Mouse (Mus musculus): Measurements from ENCODE around the gene Cenpp.
A peak's percentile ranks its signal among the peaks of the same experiment; 100 is the strongest.

Gene Cenpp

DNA sequence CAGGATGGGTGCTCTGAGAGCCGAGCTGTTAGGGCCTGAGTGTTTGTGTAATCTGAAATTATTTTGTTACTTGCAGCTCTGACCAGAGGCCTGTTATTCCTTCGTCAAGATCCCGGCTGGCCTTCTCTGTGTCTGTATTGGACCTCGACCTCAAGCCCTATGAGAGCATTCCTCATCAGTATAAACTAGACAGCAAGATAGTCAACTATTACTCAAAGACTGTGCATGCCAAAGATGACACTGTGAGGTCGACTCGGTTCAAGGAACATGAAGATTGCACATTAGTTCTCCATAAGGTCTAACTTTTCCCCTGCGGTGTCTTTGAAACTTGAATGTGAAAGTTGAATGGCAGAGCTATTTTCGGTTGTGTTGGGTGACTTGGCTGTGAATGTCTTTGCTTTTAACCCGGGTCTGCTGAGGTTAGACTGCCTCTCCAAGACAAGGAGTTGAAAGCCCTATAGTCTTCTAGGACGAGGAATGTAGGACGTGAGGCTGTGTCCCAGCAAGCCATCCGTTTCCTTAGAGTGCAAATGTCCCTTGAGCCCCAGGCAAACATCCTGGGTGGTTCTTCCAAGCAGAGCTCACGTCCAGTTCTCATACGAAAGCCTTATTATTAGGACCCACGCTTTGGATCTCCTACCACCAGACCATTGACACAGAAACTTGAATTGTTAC lies 191.0 kb downstream of the Cenpp start:
- DNase-seq (ENCODE audit: low spot score in 2 of 2): no peak

DNA sequence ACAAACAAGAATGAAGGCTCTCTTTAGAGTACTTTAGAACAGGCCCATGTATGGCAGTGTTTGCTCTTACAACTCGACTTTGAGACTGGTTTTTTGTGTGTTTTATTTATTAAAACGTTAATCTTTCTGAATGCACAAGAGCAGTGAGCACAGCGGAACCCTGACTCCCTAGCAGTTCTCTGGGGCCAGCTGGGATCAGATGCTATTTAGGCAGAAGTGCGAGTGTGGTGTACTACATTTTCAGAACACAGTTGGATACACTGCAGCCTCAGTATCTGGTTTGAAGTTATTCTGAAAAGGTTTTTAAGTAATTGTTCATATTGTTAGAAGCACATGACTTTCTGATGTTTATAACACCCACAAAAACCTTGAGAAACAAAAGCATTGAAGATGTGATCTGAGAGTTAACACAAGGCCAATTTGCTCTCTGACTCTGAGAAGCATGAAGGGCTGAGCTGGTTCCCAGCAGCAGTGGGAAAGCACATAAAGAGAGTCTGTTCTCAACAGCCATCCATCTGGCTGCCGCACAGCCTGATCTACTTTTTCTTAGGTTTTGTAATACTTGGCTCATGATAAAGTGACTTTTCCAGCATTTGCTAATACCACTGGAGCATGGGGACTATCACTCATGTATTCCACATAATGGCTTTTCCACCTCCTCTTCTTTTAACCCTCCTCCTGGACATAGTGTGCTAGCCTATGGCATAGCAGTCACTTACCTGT lies 191.7 kb downstream of the Cenpp start:
- DNase-seq (ENCODE audit: low spot score in 2 of 2): peak; percentile 41

DNA sequence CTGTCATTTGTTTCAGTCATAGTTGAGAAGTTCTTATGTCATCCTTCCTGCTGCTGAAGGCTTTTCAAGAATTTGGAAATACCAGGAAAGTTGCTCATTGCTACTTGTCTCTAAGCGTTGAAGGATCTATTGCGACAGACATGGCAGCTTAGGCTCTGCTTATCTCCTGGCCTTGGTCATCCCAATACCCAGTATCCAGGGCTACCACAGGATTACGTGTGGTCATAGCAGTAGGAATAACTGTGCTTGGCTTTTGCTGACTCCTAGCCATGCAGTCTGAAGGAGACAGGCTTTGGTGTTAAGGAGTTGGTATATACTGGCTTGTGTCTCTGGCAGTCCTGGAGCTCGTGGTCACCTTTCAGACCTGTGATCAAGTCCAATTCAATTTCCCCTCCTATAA lies 192.3 kb downstream of the Cenpp start:
- DNase-seq (ENCODE audit: low spot score in 2 of 2): no peak

DNA sequence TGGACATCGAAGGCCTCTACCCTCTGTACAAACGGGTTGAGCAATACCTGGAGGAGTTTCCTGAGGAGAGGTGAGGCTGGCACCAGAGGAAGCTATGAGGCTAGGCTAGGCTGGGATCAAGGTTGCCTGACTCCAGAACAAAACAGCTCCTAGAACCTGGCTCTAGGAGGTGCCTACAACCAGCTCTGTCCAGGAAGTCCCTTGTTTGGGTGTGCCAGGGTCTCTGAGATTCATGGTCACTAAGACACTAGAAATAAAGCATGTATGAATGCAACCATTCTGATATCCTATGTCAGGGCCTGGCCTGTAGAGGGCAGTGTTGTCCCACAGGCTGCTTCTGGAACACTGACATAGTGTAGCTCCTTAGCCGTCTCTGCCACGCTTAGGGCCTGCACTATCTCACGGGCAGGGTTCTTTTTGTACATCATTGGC lies 203.3 kb downstream of the Cenpp start:
- peak; percentile 78 to 90 for DNase-seq (ENCODE audit: low spot score in 2 of 2)

DNA sequence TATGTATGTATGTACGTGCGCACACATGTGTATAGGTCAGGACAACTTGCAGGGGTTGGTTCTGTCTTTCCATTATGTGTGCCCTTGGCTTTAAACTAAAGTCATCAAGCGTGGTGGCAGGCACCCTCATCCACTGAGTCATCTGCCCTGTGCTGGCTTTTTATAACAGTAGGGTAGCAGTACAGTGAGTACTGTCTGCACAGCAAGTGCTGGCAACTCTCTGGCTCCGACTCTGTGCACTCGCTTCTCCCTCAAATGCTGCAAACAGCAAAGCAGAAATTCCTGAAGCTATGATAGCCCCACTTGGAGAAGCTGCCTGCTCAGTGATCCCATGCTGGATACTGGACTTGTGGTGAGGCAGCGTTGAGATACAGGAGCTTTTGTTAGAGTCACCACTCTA lies 208.1 kb downstream of the Cenpp start:
- DNase-seq (ENCODE audit: low spot score in 2 of 2): no peak

DNA sequence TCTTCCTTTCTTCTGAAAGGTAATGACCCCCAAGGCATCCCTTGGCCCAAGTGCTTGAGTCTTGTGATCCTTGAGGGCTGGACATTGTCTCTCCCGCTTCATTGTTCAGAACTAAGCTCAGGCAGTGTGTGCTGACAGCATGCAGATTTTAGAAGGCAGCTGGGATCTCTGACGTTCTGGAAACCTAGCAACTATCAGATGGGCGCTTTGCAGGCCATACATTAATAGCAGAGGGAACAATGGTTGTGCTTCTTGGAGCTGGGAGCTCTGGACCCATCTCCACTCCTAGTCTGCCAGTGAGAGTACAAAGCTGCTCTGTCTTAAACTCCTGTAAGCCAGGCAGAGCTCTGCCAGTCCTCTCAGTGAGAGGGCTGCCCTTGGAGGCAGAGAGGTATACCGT lies 216.4 kb downstream of the Cenpp start:
- peak in 1 of 2 experiments; percentile 36 for DNase-seq (ENCODE audit: low spot score in 2 of 2)

DNA sequence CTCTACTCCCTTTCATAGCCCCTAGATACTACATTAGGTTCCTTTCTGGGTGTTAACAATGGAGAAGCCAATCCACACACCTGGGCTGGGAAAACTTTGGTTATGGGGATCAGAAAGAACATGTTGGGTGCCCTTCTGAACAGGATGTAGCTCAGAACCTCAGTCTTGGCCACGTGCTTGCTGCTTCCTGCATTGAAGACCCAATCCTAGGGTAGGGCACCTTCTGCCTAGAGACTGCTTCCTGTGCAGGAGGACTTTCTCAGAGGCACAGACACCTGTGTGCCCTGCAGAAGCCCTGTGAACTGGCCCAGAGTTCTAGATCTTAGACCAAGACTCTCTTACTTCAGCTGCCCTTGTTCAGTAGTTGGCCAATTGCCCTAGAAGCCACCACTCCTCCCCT lies 216.8 kb downstream of the Cenpp start:
- no peak for DNase-seq (ENCODE audit: low spot score in 2 of 2)

DNA sequence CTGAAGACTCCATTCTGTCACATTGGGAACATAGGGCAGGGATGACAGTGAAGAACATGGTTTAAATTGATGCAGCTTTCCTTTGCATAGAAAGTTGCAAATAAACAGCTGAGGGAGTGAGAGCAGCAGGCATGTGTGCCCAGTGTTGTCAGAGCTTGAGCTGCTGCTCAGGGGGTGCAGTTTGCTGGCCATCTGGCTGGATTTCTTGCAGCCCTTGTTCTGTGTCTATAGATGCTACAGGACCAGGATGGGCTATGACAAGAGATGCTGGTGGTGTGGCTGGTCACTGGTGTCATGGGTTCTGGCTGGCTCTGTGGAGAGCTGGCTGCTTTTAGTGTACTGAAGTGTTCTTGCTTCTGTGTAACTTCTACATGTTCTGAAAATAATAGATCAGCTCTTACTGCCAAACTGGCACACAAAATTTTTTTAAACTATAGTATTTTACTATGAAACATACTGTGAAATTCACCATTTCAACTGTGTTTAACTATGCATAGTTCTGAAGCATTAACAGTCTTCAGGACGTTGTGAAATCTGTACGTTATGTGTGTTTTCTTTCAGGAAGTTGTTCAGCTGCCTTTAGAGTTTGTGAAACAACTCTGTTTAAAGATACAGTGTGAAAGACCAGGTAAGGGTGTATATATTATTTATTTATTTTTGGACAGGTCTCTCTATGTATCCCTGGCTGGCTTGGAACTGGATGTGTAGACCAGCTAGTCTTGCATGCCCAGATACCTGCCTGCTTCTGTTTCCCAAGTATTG lies 219.1 kb downstream of the Cenpp start:
- DNase-seq (ENCODE audit: low spot score in 2 of 2): peak in 1 of 2 experiments; percentile 54

DNA sequence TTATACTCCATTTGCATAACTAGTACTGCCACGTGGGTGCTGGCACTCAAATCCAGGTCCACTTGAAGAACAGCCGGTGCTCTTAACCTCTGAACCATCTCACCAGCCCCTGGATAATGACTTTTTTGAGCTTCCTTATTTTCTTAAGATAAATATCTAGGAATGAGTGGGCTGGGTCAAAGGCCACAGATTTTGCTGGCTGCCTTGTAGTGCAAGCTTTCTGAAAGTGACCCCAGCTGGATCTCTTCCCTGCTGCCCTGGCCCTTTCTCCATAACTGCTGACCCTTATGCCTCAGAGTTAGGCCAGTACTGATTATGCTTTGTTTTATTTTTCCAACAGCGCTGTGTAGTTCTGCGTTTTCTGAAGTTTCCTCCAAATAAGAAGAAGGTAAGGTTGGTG lies 222.1 kb downstream of the Cenpp start:
- DNase-seq (ENCODE audit: low spot score in 2 of 2): no peak

DNA sequence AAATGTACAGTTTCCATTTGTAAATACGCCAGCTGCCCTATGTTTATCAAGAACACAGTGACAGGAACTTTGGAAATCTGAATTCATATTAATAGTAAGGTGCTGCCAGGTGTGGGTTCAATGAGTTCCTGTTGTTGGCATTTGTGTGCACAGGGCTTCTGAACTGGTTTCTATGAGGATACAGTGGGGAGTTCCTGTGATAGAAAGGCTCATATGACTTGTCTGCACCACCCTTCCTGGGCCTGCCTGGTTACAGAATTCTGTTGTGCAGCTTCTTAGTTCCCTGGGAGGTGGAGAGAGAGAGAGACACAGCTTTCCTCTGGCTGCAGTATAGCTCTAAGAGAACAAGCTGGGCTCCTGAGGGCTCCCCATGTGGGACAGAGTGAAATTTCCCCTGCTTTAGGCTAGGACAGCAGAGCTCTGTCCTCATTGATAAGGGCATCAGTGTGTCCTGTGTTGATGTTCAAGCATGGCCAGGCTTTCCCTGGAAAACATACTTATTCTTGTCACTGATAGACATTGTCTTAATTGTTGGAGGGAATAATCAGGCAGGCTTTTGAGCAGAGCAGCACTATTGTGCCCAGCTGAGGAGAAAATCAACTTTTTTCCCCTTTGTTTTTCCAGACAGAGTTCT lies 224.4 kb downstream of the Cenpp start:
- DNase-seq (ENCODE audit: low spot score in 2 of 2): no peak

DNA sequence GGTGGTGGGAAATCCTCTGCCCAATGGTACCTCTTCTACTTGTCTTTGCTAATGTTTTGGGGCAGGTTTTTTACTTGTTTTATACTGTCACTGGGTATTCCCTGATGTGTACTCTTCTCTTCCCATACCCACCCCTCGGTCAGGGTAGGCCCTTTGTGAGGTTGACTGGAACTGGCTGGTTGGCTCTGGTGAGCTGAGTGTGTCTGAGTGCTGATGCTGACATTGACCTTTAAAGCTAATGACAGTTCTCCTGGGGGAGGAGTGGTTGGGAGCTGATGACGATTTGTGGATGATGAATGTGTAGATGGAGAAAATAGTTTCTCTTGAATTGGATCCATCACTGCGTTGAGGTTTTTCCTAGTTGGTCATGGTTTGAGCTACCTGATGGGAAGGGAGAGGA lies 225.8 kb downstream of the Cenpp start:
- DNase-seq (ENCODE audit: low spot score in 2 of 2): no peak

DNA sequence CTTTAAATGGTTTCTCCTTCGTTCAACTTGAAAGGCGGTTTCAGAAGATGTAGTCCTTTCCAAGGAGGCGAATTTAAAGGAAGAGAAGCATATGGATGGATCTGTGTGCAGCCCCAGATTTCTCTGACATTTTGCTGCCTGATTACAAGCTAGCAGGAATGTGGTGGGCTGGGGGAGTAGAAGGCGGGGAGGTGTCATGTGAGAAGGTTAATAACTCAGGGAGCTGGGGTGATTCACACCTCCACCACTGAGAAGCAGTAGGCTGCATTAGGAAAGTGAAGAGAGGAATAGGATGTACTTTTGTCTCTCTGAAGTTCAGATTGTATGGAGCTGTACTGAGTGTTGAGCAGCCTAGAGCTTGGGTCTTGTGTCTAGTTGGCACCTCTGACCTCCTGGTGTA lies 230.6 kb downstream of the Cenpp start:
- no peak for DNase-seq (ENCODE audit: low spot score in 2 of 2)

DNA sequence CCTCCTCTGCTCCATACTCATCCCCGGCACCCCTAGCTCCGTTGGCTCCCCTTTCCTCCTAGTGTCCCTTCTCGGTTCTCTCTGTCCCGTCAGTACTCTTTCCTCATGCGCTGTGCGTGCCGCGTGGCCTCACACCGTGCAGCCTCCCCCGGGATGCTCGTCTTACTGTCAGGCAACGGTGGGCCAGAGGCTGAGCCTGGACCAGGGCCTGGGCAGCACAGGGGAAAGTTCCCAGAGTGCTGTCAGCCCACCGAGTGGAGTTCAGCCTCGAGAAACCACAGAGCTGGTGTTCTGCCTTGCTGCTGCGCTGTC lies 231.0 kb downstream of the Cenpp start:
- peak in 1 of 2 experiments; percentile 45 for DNase-seq (ENCODE audit: low spot score in 2 of 2)

DNA sequence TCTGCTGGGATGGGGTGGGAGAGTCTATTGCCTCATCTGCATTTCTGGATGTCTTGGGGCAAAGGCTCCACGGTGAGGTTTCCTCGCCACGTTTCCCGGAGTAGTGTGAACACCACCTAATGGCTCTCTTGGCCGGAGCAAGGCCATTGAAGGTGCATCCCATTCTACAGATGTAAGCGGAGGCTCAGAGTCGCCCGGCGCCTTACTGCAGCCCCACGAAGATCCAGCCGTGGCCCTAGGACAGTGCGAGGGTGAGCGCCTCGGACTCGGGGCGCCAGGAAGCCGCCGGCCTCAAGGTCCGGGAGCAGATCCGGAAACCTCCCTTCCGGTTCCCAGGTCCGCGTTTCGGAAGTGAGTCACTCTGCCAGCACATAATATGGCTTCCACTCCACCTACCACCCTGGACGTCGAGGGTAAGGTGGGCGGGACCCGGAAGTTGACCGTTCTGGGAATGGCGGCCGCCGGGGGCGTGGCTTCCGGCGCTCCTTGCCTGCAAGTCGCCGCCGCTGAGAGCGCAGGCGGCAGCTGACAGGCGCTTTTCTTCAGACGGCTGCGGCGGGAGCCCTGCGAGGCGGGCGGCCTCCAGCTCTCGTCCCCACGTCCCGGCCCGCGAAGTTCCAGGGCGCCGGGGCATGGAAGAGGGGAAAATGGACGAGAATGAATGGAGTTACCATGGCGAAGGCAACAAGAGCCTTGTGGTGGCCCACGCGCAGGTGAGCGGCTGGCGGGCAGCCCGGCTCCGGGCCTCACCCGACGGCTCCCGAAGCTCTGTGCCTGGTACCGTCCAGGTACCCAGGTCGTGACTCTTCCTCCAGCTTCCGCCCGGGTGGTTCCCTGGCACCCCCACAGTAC lies 231.6 kb downstream of the Cenpp start, which contains the start of gene Ippk:
Gene Ippk, plus strand, starts transcription at position 496 of the 852 bp plus-strand sequence.
- peak; percentile 99 for DNase-seq (ENCODE audit: low spot score in 2 of 2)
